Mouse (Mus musculus) fibroblast of lung, adult 2 months (primary cell): ENCODE measurements at regions not wholly inside any gene's neighbourhood (a gene's known extent, or its start where the extent isn't known, plus 50 kb on each side); places are given as distances from the start of the nearest gene placed in this dataset.
"Not testable (repeated sequence)": the region's sequence is repeated elsewhere in the genome, so short reads cannot be mapped to it uniquely, and the experiment has no call there.

ENCODE experiments used
- DNase-seq: peaks from one replicate; pipeline ENCODE4 v3.0.0-alpha.2; 2011; ENCODE audit warnings: low read depth

GRCm38 (mm10) chr7:73199967-73200366 is 175.3 kb upstream of the Rgma start:
- no peak for DNase-seq

GRCm38 (mm10) chr7:73201330-73201729 is 174.0 kb upstream of the Rgma start:
- no peak for DNase-seq

GRCm38 (mm10) chr7:73206922-73207811 is 168.1 kb upstream of the Rgma start:
- no peak for DNase-seq

- DNase-seq = no peak
These were observed 166.9 kb upstream of the Rgma start for GRCm38 (mm10) chr7:73208479-73208816.

- no peak for DNase-seq
These were observed 166.3 kb upstream of the Rgma start for GRCm38 (mm10) chr7:73208817-73209602.

- no peak for DNase-seq
These were observed 165.2 kb upstream of the Rgma start for GRCm38 (mm10) chr7:73210078-73210477.

GRCm38 (mm10) chr7:73222237-73222915 is 152.9 kb upstream of the Rgma start:
- DNase-seq = no peak

- DNase-seq = no peak
These were observed 152.3 kb upstream of the Rgma start for GRCm38 (mm10) chr7:73222929-73223512.

- no peak for DNase-seq
These were observed 141.7 kb upstream of the Rgma start for GRCm38 (mm10) chr7:73233539-73234158.

GRCm38 (mm10) chr7:73238486-73238885 is 136.8 kb upstream of the Rgma start:
- no peak for DNase-seq

- DNase-seq = no peak
These were observed 131.5 kb upstream of the Rgma start for GRCm38 (mm10) chr7:73243591-73244355.

- no peak for DNase-seq
These were observed 129.9 kb upstream of the Rgma start for GRCm38 (mm10) chr7:73245431-73245830.

- no peak for DNase-seq
These were observed 124.7 kb upstream of the Rgma start for GRCm38 (mm10) chr7:73250593-73250992.

GRCm38 (mm10) chr7:73251187-73251740 is 124.0 kb upstream of the Rgma start:
- no peak for DNase-seq

- not testable (repeated sequence) for DNase-seq
These were observed 120.3 kb upstream of the Rgma start for GRCm38 (mm10) chr7:73254972-73255371.

- DNase-seq = no peak
These were observed 115.2 kb upstream of the Rgma start for GRCm38 (mm10) chr7:73260140-73260539.

- no peak for DNase-seq
These were observed 113.6 kb upstream of the Rgma start for GRCm38 (mm10) chr7:73261750-73262149.

GRCm38 (mm10) chr7:73262526-73262925 is 112.8 kb upstream of the Rgma start:
- no peak for DNase-seq

- DNase-seq = peak; percentile 36
These were observed 105.7 kb upstream of the Rgma start for GRCm38 (mm10) chr7:73269626-73270025.

GRCm38 (mm10) chr7:73272787-73273186 is 102.5 kb upstream of the Rgma start:
- no peak for DNase-seq

GRCm38 (mm10) chr7:73275814-73276271 is 99.5 kb upstream of the Rgma start:
- peak; percentile 92 for DNase-seq
